Mouse (Mus musculus): ENCODE results near the gene Hmgcs2.

DNA sequence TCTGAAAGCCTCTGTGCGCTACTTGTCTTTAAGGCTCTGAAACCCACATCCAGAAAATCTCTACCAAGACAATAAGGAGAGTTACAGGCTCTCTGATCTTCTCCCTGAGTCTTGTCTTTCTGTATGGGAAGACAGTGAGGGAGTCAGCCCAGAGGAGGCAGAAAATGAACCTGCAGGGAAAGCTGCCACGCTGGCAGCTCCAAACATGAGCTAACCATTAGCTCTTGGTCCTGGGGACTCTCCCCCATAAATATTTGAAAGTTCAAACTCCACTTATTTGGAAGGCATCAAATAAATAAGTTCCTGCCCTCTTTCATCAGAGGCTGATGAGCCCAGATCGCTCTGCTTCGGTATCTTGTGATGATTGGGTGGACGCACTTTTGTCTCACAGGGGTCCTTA, 3.0 kb downstream of the Hmgcs2 start:
- no peak for TF ChIP-seq CTCF (IDR thresholded peaks at IDR 0.05)
- TF ChIP-seq EP300 (IDR thresholded peaks at IDR 0.05), result no peak
